Mouse (Mus musculus): ENCODE results near the gene 1700001O22Rik. TPM values are rescaled to one million over a fixed set of nuclear protein-coding genes. Genes with fewer than 3 reads are reported as not detected.

1700001O22Rik gene
- total RNA-seq, 2 experiments from 2014 or later = 0.96 to 1.2 TPM

- no peak for DNase-seq
Measured at GRCm38 (mm10) chr2:30752471-30752870, 51.0 kb downstream of the 1700001O22Rik start.

GRCm38 (mm10) chr2:30750025-30750424 lies 53.4 kb downstream of the 1700001O22Rik start:
- DNase-seq = no peak

GRCm38 (mm10) chr2:30747602-30748162 lies 55.8 kb downstream of the 1700001O22Rik start:
- peak; percentile 46 for DNase-seq

Other genes with a start within 250 kb of the 1700001O22Rik start
- gene Cstad, start 208.6 kb downstream of the 1700001O22Rik start, total RNA-seq (2021) = 1 to 10 TPM; 1.7 to 3.7 TPM
- gene Ntmt1, start 4.2 kb upstream of the 1700001O22Rik start, total RNA-seq (2021) = 10 to 100 TPM; 33.4 to 34.9 TPM
- 10 to 100 TPM; 17.2 to 19.6 TPM for gene Asb6, start 26.7 kb upstream of the 1700001O22Rik start, total RNA-seq (2021)
- gene Prrx2, start 31.3 kb upstream of the 1700001O22Rik start, total RNA-seq (2021) = 1 to 10 TPM; 2.3 to 4.0 TPM
- gene Ptges, start 126.2 kb upstream of the 1700001O22Rik start, total RNA-seq (2021) = 10 to 100 TPM in 1 of 2 experiments, 1 to 10 TPM in 1; 9.1 to 12.0 TPM
- gene Tor1b, start 149.3 kb upstream of the 1700001O22Rik start, total RNA-seq (2021) = 10 to 100 TPM; 38.8 to 44.0 TPM
- 10 to 100 TPM; 32.5 to 35.7 TPM for gene Tor1a, start 164.3 kb upstream of the 1700001O22Rik start, total RNA-seq (2021)
- 10 to 100 TPM; 26.4 to 30.1 TPM for gene BC005624, start 178.5 kb upstream of the 1700001O22Rik start, total RNA-seq (2021)
- 10 to 100 TPM; 17.6 to 22.5 TPM for gene Usp20, start 178.6 kb upstream of the 1700001O22Rik start, total RNA-seq (2021)